Mouse (Mus musculus) bone marrow, adult 2 months (tissue): Measurements from ENCODE around the gene AC140267.1.

Source experiments
- CTCF ChIP-seq: fragments of 200-500 bp; IDR thresholded peaks from 2 replicates; pipeline ENCODE4 v1.5.1; 2011; ENCODE audit warnings: low read length, control low read depth; ENCODE audit not compliant: control insufficient read depth, insufficient read depth
- POLR2A ChIP-seq: fragments of 200-500 bp; IDR thresholded peaks from 2 replicates; pipeline ENCODE4 v1.6.1; 2011; ENCODE audit warnings: low read depth, mild to moderate bottlenecking, control low read depth, low read length, borderline replicate concordance; ENCODE audit not compliant: control insufficient read depth

- TF ChIP-seq POLR2A (no peak), CTCF (no peak)
These were observed 18.2 kb upstream of the AC140267.1 start for GRCm38 (mm10) chr15:80217476-80217875.
